Mouse (Mus musculus) G1E (cell line): ENCODE results near the gene Ldlr.

Experiments used
- CTCF ChIP-seq: IDR thresholded peaks from 2 replicates; pipeline ENCODE4 v1.5.1; 2012; ENCODE audit warnings: low read depth, low read length, inconsistent platforms, mixed read lengths
- GATA1 ChIP-seq: IDR thresholded peaks from 2 replicates; pipeline ENCODE4 v1.6.1; 2012; ENCODE audit warnings: borderline replicate concordance, low read length, inconsistent platforms, mixed read lengths
- GATA2 ChIP-seq: IDR thresholded peaks from 2 replicates; pipeline ENCODE4 v1.6.1; 2012; ENCODE audit warnings: low read depth, low read length, inconsistent platforms, borderline replicate concordance
- TAL1 ChIP-seq: conservative IDR thresholded peaks from 2 replicates; pipeline ENCODE4 v1.6.1; 2012; ENCODE audit warnings: low read depth, low read length, inconsistent platforms, mixed read lengths

DNA sequence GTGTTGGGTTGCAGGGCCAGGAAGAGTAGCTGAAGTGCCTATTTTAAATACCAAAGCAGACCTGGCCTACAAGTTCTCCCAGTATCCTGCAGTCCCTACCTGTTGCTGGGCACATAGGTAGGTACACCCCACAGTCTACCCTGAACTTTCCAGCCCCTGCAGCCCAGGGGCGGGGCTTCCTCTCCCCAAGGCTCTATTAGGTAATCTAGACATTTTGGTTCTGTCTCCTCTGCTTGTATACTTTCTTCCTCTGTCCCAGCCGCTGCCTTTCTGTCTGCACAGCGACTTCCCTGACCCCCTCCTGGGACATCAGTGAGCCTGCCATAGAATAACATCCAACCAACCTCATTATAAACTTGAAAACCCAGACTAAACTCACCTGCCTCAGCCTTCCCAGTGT, 27.1 kb downstream of the Ldlr start:
- TF ChIP-seq CTCF: no peak
- TF ChIP-seq TAL1: no peak
- TF ChIP-seq GATA1: no peak
- no peak for TF ChIP-seq GATA2
